Mouse (Mus musculus): ENCODE results near the gene Otulin.

GRCm38 (mm10) chr15:27536771-27537170, 93.7 kb downstream of the Otulin start:
- TF ChIP-seq EP300 (IDR thresholded peaks at IDR 0.05; ENCODE audit: low read depth) (no peak), CTCF (IDR thresholded peaks at IDR 0.05; ENCODE audit: low read depth) (no peak)

All from liver, embryonic 14.5 days (tissue).